Mouse (Mus musculus) C2C12 (cell line): ENCODE results near the gene Pold1.

Experiments
- CTCF ChIP-seq: IDR thresholded peaks from one replicate; pipeline ENCODE4 v1.5.1; 2011; ENCODE audit not compliant: control insufficient read depth, insufficient read depth, insufficient read length
- MAX ChIP-seq: IDR thresholded peaks from one replicate; pipeline ENCODE4 v1.6.1; 2011; ENCODE audit warnings: mild to moderate bottlenecking, control low read depth
- USF1 ChIP-seq: IDR thresholded peaks from one replicate; pipeline ENCODE4 v1.6.1; 2011; ENCODE audit warnings: low read depth, mild to moderate bottlenecking, control low read depth, moderate library complexity

DNA sequence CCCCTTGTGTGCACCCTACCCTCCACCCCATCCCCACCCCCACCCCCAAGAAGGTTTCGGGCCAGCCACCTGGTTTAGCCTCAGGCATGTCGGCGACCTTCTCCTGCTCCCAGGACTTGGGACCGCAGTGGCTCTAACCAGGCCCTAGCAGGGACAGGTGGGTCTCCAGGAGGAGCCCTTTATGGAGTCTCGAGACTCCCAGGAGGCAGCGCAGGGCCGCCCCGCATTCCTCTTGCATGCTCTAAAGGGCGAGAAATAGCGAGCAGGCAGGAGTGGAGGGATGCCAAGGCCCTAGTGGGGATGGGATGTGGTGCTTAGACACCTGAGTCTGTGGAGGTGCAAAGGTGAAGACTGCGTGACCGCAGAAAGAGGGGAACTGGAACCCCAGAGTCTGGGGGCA lies 24.1 kb downstream of the Pold1 start, which contains the start of gene Mybpc2:
- no peak for TF ChIP-seq USF1
- TF ChIP-seq CTCF: no peak
- no peak for TF ChIP-seq MAX
